Mouse (Mus musculus) natural killer cell, adult 2 months (primary cell): ENCODE results near the gene Madd.
A peak's percentile ranks its signal among the peaks of the same experiment; 100 is the strongest.

ENCODE experiments used
- DNase-seq, 2 experiments: peaks; one replicate each; pipeline ENCODE4 v3.0.0; 2022; ENCODE audit warnings: low spot score in 2 of 2

The Madd gene

GRCm38 (mm10) chr2:91183711-91184405 lies at the start of gene Madd:
Gene Madd (minus strand): TSS chr2:91183837.
- DNase-seq, result peak; percentile 83 to 84

- DNase-seq, result no peak
These were observed 46.1 kb upstream of the Madd start for GRCm38 (mm10) chr2:91229735-91230134.

- DNase-seq, result no peak
These were observed 40.0 kb upstream of the Madd start for GRCm38 (mm10) chr2:91223614-91224013.

GRCm38 (mm10) chr2:91220501-91220900 lies 36.9 kb upstream of the Madd start:
- no peak for DNase-seq

- DNase-seq, result no peak
These were observed 33.4 kb upstream of the Madd start for GRCm38 (mm10) chr2:91217032-91217431.

- no peak for DNase-seq
These were observed 29.7 kb upstream of the Madd start for GRCm38 (mm10) chr2:91213311-91213710.

DNA sequence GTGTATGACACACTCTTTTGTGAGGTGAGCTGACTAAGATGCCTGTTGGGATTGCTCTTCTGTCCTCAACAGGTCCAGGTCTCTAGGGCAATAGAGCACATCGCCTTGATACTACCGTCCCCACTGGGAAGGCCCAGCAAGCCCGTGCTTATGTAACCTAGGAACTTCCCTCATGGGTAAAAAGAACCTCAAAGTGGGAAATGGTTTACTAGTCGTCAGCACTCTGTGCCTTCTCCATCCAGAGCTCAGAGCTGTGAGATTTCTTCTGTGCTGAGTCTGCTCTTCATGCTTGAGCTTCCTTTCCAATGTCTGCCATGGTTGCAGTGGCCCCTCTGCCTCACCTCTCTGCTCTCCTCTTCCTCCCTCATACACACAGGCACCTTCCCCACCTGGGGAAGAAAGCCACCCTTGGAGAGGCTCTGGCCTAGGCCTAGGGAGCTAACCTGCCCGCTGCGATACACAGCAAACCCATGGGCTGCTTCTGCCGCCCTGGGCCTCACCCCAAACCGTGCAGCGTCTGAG lies 22.7 kb upstream of the Madd start:
- no peak for DNase-seq

DNA sequence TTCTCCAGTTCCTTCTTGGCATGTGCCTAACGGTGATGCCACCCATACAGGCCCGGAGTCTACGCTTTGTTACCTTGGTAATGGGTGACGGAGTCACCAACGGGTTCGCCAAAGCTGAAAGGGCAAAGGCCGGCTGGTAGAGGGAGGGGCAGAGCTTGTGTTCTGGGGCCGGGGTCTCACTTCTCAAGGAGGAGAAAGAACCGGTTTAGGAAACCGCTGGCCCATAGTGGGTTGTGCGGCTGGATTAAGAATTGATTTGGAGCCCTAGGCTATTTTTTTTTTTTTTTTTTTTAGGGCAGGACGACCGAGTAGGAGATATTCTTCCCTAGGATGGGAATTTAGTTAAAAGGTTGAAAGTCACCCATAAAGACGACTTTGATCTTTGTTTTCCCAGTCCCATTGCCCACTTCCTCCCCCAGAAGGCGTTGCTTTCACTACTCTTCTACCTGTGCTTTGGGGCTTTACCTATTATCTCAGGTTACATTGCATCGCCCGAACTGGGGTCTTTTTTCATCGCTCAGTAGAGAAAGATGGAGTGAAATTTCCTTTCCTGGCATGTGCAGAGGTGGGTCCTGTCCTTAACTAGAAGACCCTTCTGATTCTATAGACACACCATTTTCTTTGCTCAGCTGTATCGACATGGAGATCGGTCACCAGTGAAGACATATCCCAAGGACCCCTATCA lies 19.5 kb upstream of the Madd start:
- DNase-seq, result no peak

GRCm38 (mm10) chr2:91202222-91202971 lies 18.8 kb upstream of the Madd start, which contains the start of the genes Nr1h3 and Acp2:
Gene Nr1h3 (minus strand): TSS chr2:91202834.
Gene Acp2 (plus strand): TSS chr2:91202885.
- DNase-seq, result peak; percentile 84 to 88

- no peak for DNase-seq
These were observed 15.3 kb upstream of the Madd start for GRCm38 (mm10) chr2:91198888-91199287.

GRCm38 (mm10) chr2:91196577-91197001 lies 13.0 kb upstream of the Madd start:
- no peak for DNase-seq

DNA sequence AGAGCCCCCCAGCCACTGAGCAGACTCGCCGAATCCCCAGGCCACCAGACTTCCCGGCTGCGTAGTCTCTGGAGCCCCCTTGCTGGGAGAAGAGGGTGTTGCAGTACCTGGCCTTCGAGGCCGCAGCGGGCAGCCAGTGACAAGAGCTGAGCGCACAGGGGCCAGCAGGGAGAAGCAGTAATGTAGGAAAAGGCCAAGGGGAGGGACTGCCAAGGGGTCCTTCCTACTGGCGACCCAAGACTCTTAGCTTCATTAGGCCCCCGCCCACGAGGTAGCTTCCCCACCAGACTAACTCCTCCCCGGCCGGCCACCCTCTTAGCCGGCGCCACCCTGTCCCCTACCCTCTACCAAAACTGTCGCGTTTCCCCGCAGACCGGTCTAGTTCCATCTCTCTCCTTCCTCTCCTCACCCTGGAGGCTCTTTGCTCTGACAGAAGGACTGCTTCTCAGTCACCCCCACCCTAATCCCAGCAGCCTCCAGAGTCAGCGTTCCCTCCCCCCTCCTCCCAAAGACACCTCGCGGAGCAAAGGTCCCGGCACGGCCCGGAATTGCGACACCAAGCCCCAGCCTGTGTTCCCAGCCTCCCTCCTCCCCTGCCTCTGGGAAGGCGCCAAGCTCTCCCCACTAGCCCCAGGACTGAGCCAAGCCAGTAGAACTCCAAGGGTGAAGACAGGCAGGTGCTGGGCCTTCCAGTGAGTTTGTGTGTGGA lies 11.1 kb upstream of the Madd start:
- DNase-seq, result peak; percentile 26 to 60

DNA sequence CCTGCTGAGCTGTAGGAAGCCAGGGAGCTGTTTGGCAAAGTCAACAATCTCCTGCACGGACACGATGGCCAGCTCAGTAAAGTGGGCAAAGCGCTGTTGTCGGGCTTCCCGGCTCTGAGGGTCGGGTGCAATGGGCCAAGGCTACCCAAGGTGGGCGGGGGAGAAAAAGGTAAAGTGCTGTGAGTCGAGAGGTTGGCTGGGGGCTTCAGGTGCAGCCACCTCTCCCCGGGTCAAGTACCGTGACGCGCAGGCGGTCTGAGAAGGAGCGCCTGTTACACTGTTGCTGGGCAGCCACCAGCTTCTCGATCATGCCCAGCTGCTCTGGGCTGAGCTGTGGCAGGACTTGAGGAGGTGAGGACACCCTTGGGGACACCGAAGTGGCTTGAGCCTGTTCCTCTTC lies 6.9 kb upstream of the Madd start:
- no peak for DNase-seq

- no peak for DNase-seq
These were observed 3.8 kb upstream of the Madd start for GRCm38 (mm10) chr2:91187431-91187830.

DNA sequence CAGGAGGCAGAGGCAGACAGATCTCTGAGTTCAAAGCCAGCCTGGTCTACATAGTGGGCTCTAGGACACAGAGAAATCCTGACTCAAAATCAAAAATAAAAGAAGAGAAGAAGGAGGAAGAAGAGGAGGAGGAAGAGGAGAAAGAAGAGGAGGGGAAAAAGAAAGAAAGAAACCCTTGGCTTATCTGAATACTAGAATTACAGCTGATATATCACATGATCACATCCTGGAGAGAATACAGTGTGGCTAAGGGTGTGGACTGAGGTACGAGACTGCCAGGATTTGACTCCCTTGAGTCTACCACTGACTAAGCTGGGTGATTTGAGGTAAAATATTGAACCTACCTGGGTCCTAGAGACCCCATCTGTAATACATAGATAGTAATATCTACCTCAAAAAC lies 2.6 kb upstream of the Madd start:
- DNase-seq, result no peak

- peak; percentile 98 for DNase-seq
These were observed 506 bp downstream of the Madd start for GRCm38 (mm10) chr2:91183148-91183513.

- peak in 1 of 2 experiments; percentile 82 for DNase-seq
These were observed 1.1 kb downstream of the Madd start for GRCm38 (mm10) chr2:91182405-91183147.

DNA sequence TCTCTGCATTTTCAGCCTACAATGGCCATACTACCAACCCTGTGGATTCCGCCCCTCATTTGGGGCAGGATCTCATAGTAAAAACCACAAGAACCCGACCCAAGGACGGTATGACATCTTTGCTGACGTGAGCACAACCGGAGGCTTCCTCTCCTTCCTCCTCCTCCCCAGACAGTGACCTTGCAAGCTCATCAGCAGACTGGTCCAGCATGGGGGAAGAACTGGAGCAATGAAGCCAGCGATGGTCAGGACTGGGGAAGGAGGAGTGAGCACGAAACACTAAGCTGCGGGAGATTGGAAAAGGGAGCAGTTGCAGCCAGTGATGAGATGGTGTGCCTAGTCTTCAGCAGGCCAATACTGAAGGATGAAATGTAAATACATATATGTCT lies 1.6 kb downstream of the Madd start:
- peak; percentile 61 to 71 for DNase-seq

DNA sequence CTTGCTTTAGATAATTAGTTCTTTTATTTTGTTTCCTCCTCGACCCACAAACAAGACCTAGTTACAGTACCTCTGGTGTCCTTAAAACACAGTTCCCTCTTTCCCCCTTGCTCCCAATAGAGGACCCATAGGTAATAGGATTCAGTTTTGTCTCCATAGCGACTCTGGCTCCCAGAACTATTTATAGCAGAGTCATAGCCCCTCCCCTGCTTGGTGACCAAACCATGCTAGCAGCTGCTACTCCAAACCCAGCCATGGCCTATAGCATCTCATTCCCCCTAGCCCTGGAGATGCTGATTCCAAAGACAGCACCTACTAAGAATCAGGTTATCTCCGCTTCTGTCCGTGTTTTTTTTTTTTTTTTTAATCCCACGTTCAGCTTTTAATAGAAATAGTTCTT lies 2.9 kb downstream of the Madd start:
- DNase-seq, result no peak

DNA sequence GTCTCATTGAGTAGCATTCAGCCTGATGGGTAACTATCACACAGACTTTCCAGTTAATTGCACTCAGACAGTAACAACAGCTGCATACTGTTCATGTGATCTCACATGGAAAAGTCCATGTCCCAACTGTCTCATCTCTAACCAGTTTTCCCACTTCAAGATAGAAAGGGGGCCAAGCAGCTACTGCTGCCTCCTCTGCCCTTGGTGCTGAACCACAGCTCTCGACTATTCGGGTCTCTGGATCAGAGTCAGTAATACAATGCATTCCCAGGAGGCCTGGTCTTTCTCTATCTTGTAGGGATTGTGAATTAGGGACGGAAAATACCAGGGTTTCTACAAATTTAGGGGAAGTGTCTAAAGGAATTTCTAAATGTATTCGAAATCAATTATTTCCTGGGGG lies 3.8 kb downstream of the Madd start:
- no peak for DNase-seq

DNA sequence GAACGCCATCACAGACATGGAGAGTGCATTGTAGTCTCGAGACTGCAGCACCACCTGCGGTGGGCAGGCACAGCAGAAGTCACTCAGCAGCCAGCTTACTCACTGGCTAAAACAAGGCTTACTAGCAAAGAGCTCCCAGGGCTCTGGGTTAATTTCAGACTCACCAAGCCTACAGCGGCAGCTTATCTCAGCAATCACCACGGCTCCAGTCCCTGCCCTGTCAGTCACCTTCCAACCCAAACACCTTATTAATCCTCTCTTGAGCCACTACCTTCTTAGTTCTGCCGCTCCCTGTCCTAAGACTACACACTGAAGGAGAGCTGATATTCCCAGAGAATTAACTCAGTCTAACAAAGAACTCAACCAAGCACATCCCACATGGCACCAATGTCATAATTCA lies 7.4 kb downstream of the Madd start:
- DNase-seq, result no peak
